Mouse (Mus musculus): Measurements from ENCODE around the gene Ogg1. TPM values are rescaled to one million over a fixed set of nuclear protein-coding genes. Genes with fewer than 3 reads are reported as not detected.

The Ogg1 gene
- polyA plus RNA-seq, 1 experiment from 2014 or later = 11.2 TPM

DNA sequence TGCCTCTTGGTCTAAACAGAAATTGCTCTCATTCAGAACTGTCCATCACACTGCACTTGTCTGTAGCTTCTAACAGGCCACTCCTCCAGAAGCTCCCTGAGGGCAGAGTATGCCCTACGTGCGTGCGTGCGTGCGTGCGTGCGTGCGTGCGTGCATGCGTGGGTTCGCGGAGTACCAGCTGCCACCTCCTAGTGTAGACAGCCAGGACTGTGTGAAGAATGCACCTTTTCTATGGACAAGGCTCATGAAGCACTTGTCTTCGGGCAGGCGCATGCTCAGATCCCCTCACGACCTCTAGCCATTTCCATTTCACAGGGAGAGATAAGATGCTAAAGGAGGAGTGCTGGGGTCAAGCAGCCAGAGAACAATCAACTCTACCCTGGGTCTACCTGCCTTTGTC, 37.4 kb upstream of the Ogg1 start:
- H3K4me2 ChIP-seq (ENCODE audit: low read depth, low read length) = no peak overlapping the region
- no peak overlapping the region for H3K4me3 ChIP-seq (ENCODE audit: low read depth, low read length)
- DNase-seq (ENCODE audit: low spot score) (no peak), ATAC-seq (ENCODE audit: low read depth) (no peak)
- H3K9me3 ChIP-seq (ENCODE audit: control insufficient read depth, low read length) = no peaks in the 10 kb centered on the region
- no peak overlapping the region for H3K27ac ChIP-seq (replicated peaks; ENCODE audit: low read depth, low read length)
- no peak overlapping the region for H3K9ac ChIP-seq (ENCODE audit: low read depth, low read length)
- WGBS = 89% methylated on average over 15 of the region's 15 CpGs
- no peaks in the 10 kb centered on the region for H3K4me1 ChIP-seq (ENCODE audit: control insufficient read depth, insufficient read depth, low read length)
- H3K27me3 ChIP-seq (replicated peaks; ENCODE audit: control insufficient read depth, insufficient read depth, low read length) = peaks cover 6% of the 10 kb centered on the region; the same call in 1 of the 2 replicates
- no peaks in the 10 kb centered on the region for H3K36me3 ChIP-seq (ENCODE audit: control insufficient read depth, insufficient read depth, low read length)

DNA sequence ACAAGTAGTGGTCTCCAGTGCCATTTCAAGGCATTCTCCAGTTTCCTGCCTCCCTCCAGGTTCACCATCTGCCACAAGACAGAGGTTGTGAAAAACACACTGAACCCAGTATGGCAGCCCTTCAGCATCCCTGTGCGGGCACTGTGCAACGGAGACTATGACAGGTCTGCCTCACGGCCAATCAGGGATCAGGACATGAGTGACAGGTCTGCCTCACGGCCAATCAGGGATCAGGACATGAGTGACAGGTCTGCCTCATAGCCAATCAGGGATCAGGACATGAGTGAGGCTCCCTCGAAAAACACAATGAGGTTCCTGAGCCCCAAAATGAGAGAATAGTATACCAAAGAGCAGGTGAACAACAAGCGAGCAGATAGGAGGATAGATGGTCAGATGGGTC, 36.4 kb upstream of the Ogg1 start:
- DNase-seq (ENCODE audit: low spot score) (no peak), ATAC-seq (ENCODE audit: low read depth) (no peak)
- 69% methylated on average over 6 of the region's 6 CpGs for WGBS
- Histone ChIP-seq H3K9ac (ENCODE audit: low read depth, low read length) (no peak overlapping the region), H3K4me1 (ENCODE audit: control insufficient read depth, insufficient read depth, low read length) (no peaks in the 10 kb centered on the region), H3K4me3 (ENCODE audit: low read depth, low read length) (no peak overlapping the region), H3K4me2 (ENCODE audit: low read depth, low read length) (no peak overlapping the region), H3K27me3 (replicated peaks; ENCODE audit: control insufficient read depth, insufficient read depth, low read length) (no peaks in the 10 kb centered on the region), H3K27ac (replicated peaks; ENCODE audit: low read depth, low read length) (no peak overlapping the region), H3K9me3 (ENCODE audit: control insufficient read depth, low read length) (no peaks in the 10 kb centered on the region), H3K36me3 (ENCODE audit: control insufficient read depth, insufficient read depth, low read length) (no peaks in the 10 kb centered on the region)

DNA sequence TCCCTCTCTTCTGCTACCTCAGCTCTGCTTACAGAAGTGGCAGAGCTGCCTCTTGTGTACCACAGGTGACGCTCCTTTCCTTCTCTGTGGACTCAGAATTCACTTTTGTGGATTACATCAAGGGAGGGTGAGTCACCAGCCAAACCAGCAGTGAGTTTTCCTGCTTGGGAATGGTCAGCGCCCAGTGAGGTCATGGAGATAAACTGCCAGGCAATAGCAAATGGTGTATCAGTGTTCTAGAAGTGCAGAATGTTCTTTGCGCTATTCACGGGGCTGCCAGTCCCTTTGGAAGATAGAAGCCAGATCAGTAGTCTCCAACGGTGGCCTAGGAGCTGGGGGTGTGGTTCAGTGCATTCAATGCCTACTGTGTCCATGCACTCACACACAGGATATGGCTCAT, 33.8 kb upstream of the Ogg1 start:
- Histone ChIP-seq H3K36me3 (ENCODE audit: control insufficient read depth, insufficient read depth, low read length) (no peaks in the 10 kb centered on the region), H3K4me1 (ENCODE audit: control insufficient read depth, insufficient read depth, low read length) (no peaks in the 10 kb centered on the region), H3K4me2 (ENCODE audit: low read depth, low read length) (no peak overlapping the region), H3K4me3 (ENCODE audit: low read depth, low read length) (no peak overlapping the region), H3K27me3 (replicated peaks; ENCODE audit: control insufficient read depth, insufficient read depth, low read length) (no peaks in the 10 kb centered on the region), H3K9me3 (ENCODE audit: control insufficient read depth, low read length) (no peaks in the 10 kb centered on the region), H3K9ac (ENCODE audit: low read depth, low read length) (no peak overlapping the region), H3K27ac (replicated peaks; ENCODE audit: low read depth, low read length) (no peak overlapping the region)
- DNase-seq (ENCODE audit: low spot score) (no peak), ATAC-seq (ENCODE audit: low read depth) (no peak)
- WGBS = 79% methylated on average over 5 of the region's 5 CpGs

DNA sequence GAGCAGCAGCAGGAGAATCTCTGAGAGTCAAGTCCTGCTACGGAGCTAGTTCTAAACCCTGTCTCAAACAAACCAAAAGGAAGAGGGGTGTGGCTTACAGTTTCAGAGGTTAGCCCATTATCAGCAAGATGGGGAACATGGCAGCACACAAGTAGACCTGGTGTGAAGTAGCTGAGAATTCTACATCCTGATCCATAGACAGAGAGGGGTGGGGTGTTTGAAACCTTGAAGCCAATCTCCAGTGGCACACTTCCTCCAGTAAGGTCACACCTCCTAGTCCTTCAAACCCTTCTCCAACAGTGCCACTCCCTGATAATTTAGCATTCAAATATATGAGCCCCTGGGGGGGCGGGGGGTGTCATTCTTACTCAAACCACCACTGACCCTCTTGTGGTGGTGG, 30.7 kb upstream of the Ogg1 start:
- no peak overlapping the region for H3K27ac ChIP-seq (replicated peaks; ENCODE audit: low read depth, low read length)
- no peaks in the 10 kb centered on the region for H3K4me1 ChIP-seq (ENCODE audit: control insufficient read depth, insufficient read depth, low read length)
- DNase-seq (ENCODE audit: low spot score) = no peak
- WGBS = 70% methylated on average over 2 of the region's 2 CpGs
- H3K4me2 ChIP-seq (ENCODE audit: low read depth, low read length) = no peak overlapping the region
- no peak overlapping the region for H3K9ac ChIP-seq (ENCODE audit: low read depth, low read length)
- H3K36me3 ChIP-seq (ENCODE audit: control insufficient read depth, insufficient read depth, low read length) = no peaks in the 10 kb centered on the region
- no peak overlapping the region for H3K4me3 ChIP-seq (ENCODE audit: low read depth, low read length)
- no peaks in the 10 kb centered on the region for H3K9me3 ChIP-seq (ENCODE audit: control insufficient read depth, low read length)
- no peak for ATAC-seq (ENCODE audit: low read depth)
- no peaks in the 10 kb centered on the region for H3K27me3 ChIP-seq (replicated peaks; ENCODE audit: control insufficient read depth, insufficient read depth, low read length)

DNA sequence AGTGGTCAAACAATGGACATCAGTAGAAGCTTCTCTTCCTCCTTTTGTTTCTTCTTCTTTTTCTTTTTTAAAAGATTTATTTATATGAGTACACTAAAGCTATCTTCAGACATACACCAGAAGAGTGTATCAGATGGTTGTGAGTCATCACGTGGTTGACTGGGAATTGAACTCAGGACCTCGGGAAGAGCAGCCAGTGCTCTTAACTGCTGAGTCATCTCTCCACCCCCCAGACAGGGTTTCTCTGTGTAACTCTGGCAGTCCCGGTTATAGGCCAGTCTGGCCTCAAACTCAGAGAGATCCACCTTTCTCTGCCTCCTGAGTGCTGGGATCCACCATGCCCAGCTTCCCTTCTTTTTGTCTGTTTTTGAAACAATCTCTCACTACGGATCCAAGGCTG, 30.1 kb upstream of the Ogg1 start:
- Histone ChIP-seq H3K4me1 (ENCODE audit: control insufficient read depth, insufficient read depth, low read length) (no peaks in the 10 kb centered on the region), H3K27me3 (replicated peaks; ENCODE audit: control insufficient read depth, insufficient read depth, low read length) (no peaks in the 10 kb centered on the region), H3K9me3 (ENCODE audit: control insufficient read depth, low read length) (no peaks in the 10 kb centered on the region), H3K36me3 (ENCODE audit: control insufficient read depth, insufficient read depth, low read length) (no peaks in the 10 kb centered on the region), H3K4me2 (ENCODE audit: low read depth, low read length) (no peak overlapping the region), H3K9ac (ENCODE audit: low read depth, low read length) (no peak overlapping the region), H3K4me3 (ENCODE audit: low read depth, low read length) (no peak overlapping the region), H3K27ac (replicated peaks; ENCODE audit: low read depth, low read length) (no peak overlapping the region)
- 57% methylated on average over 4 of the region's 4 CpGs for WGBS
- DNase-seq (ENCODE audit: low spot score) (no peak), ATAC-seq (ENCODE audit: low read depth) (no peak)

DNA sequence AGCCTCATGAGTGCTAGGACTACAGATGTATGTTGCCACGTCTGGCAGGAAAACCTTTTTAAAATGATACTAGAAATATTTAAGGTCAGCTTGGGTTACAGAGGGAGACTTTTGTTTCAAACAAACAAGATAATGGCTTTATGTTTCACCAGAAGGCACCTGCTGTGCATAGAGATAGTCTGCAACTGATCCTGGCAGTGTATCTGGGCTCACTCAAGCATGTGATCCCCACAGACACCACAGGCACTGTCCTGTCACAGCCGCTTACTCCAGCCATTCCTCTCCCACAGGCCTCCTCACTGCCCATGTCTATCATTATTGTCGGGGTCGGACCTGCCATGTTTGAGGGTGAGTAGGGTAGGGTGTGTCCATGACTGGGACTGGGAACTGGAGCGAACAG, 25.4 kb upstream of the Ogg1 start:
- ATAC-seq (ENCODE audit: low read depth) (no peak), DNase-seq (ENCODE audit: low spot score) (no peak)
- 83% methylated on average over 5 of the region's 5 CpGs for WGBS
- H3K27ac ChIP-seq (replicated peaks; ENCODE audit: low read depth, low read length) = no peak overlapping the region
- H3K36me3 ChIP-seq (ENCODE audit: control insufficient read depth, insufficient read depth, low read length) = no peaks in the 10 kb centered on the region
- H3K9me3 ChIP-seq (ENCODE audit: control insufficient read depth, low read length) = no peaks in the 10 kb centered on the region
- H3K27me3 ChIP-seq (replicated peaks; ENCODE audit: control insufficient read depth, insufficient read depth, low read length) = no peaks in the 10 kb centered on the region
- no peak overlapping the region for H3K4me3 ChIP-seq (ENCODE audit: low read depth, low read length)
- no peaks in the 10 kb centered on the region for H3K4me1 ChIP-seq (ENCODE audit: control insufficient read depth, insufficient read depth, low read length)
- no peak overlapping the region for H3K4me2 ChIP-seq (ENCODE audit: low read depth, low read length)
- no peak overlapping the region for H3K9ac ChIP-seq (ENCODE audit: low read depth, low read length)

DNA sequence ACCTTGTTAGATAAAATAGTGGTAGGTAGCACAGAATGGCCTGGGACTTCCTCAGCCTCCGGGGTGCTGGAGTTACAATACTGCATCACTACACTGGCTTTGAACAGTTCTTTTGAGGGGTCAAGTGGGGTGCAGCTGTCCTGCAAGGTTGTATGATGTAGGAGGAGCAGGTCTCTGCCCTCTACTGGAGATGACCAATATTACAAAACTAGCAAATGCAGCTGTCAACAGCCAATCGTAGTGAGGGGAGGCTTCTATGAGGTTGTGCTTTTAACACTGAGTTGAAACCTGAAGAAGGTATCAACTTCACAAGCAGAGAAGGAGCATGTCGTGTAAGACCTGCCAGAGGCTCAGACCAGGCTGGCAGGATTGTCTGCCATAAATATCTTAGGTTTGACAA, 24.5 kb upstream of the Ogg1 start:
- Histone ChIP-seq H3K4me1 (ENCODE audit: control insufficient read depth, insufficient read depth, low read length) (no peaks in the 10 kb centered on the region), H3K27me3 (replicated peaks; ENCODE audit: control insufficient read depth, insufficient read depth, low read length) (no peaks in the 10 kb centered on the region), H3K9me3 (ENCODE audit: control insufficient read depth, low read length) (no peaks in the 10 kb centered on the region), H3K27ac (replicated peaks; ENCODE audit: low read depth, low read length) (no peak overlapping the region), H3K4me3 (ENCODE audit: low read depth, low read length) (no peak overlapping the region), H3K36me3 (ENCODE audit: control insufficient read depth, insufficient read depth, low read length) (no peaks in the 10 kb centered on the region), H3K4me2 (ENCODE audit: low read depth, low read length) (no peak overlapping the region), H3K9ac (ENCODE audit: low read depth, low read length) (no peak overlapping the region)
- WGBS = 22% methylated on average over 3 of the region's 3 CpGs
- ATAC-seq (ENCODE audit: low read depth) (no peak), DNase-seq (ENCODE audit: low spot score) (peak; percentile 32)

DNA sequence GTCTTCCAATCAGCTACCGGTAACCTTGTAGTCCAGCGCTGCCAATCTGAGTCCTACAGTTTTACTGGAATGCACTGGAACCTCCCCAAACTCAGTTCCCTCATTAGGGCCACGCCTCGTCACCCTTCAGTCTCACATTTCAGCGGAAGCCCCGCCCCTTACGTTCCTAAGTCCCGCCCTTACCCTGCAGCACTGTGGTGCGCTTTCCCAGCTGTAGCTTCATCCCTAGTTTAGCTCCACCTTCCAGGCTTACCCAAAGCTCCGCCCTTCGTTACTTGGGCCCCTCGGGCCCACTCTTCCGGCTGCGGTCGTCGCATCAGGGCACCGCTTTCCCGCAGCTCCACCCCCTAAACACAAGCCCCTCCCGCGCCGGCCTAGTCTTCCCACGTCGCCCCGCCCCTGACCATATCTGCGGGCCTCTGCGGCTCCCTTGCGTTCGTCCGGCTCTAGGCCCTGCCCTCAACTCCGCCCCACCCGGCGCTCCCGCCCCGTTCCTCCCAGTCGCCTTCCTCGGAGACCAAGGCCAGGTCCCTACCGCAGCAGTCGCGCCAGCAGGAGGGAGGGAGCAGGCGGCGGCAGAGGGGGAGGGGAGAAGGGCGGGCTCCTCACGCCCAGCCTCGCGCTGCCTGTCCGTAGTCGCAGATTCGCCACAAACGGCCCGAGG, 20.3 kb upstream of the Ogg1 start:
- under 1% methylated on average over 36 of the region's 50 CpGs for WGBS
- peak; percentile 99 for ATAC-seq (ENCODE audit: low read depth)

DNA sequence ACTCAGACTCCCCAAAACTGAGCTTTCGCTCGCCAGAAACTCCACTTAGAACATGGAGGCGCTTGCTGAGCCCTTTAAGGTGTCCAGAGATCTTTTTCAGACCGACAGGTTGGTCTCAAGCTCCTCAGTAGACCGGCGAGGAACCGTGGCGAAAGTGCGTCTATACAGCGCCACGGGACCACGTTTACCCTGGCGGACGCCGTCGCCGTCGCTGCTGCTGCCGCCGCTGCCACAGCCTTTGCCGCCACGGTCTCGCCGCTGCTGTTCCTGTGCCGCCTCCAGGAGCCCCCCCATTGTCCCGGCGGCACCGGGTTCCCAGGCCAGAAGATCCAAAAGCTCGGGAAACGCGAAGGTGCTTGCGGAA, 19.8 kb upstream of the Ogg1 start, which contains the start of gene Brpf1:
Gene Brpf1 (plus strand): TSS at position 152 of the 364 bp plus-strand sequence.
- DNase-seq (ENCODE audit: low spot score) (no peak), ATAC-seq (ENCODE audit: low read depth) (peak; percentile 64)
- H3K4me3 ChIP-seq (ENCODE audit: low read depth, low read length) = peak within 1 kb of the TSS; percentile 86
- H3K27ac ChIP-seq (replicated peaks; ENCODE audit: low read depth, low read length) = peak within 1 kb of the TSS; percentile 95
- peaks cover 6% of the 10 kb centered on the region; the same call in 1 of the 2 replicates for H3K4me1 ChIP-seq (ENCODE audit: control insufficient read depth, insufficient read depth, low read length)
- peak within 1 kb of the TSS; percentile 93 for H3K9ac ChIP-seq (ENCODE audit: low read depth, low read length)
- peaks cover 19% of the 10 kb centered on the region for H3K36me3 ChIP-seq (ENCODE audit: control insufficient read depth, insufficient read depth, low read length)
- WGBS = under 1% methylated on average over 22 of the region's 32 CpGs
- H3K9me3 ChIP-seq (ENCODE audit: control insufficient read depth, low read length) = no peaks in the 10 kb centered on the region
- no peaks in the 10 kb centered on the region for H3K27me3 ChIP-seq (replicated peaks; ENCODE audit: control insufficient read depth, insufficient read depth, low read length)
- peak within 1 kb of the TSS; percentile 88 for H3K4me2 ChIP-seq (ENCODE audit: low read depth, low read length)

More for the DNA sequence above, 20.3 kb upstream of the Ogg1 start:
- peaks cover 19% of the 10 kb centered on the region for H3K36me3 ChIP-seq (ENCODE audit: control insufficient read depth, insufficient read depth, low read length)
- no peaks in the 10 kb centered on the region for H3K9me3 ChIP-seq (ENCODE audit: control insufficient read depth, low read length)
- peak overlapping the region; percentile 88 for H3K4me2 ChIP-seq (ENCODE audit: low read depth, low read length)
- H3K27me3 ChIP-seq (replicated peaks; ENCODE audit: control insufficient read depth, insufficient read depth, low read length) = no peaks in the 10 kb centered on the region
- peak overlapping the region; percentile 86 for H3K4me3 ChIP-seq (ENCODE audit: low read depth, low read length)
- H3K9ac ChIP-seq (ENCODE audit: low read depth, low read length) = peak overlapping the region; percentile 93
- DNase-seq (ENCODE audit: low spot score) = peak; percentile 100
- peaks cover 6% of the 10 kb centered on the region; the same call in 1 of the 2 replicates for H3K4me1 ChIP-seq (ENCODE audit: control insufficient read depth, insufficient read depth, low read length)
- peak overlapping the region; percentile 95 for H3K27ac ChIP-seq (replicated peaks; ENCODE audit: low read depth, low read length)
